Mouse (Mus musculus) neural tube, embryonic 12.5 days (tissue): Measurements from ENCODE around the gene Cmbl. TPM values are rescaled to one million over a fixed set of nuclear protein-coding genes. Genes with fewer than 3 reads are reported as not detected.

Source experiments
- ATAC-seq: fragments of 200-750 bp; cut with Nextera tagmentation; 2 replicates; pipeline ENCODE4 v1.8.0; 2017; ENCODE audit warnings: low read depth, mild to moderate bottlenecking, moderate TSS enrichment, moderate library complexity; ENCODE audit not compliant: low FRiP score
- H3K27ac ChIP-seq: fragments of 300-500 bp; sonication (generic); 2 replicates; pipeline ENCODE4 v1.5.1; 2016
- H3K27me3 ChIP-seq: fragments of 300-500 bp; sonication (generic); replicated peaks from 2 replicates; pipeline ENCODE4 v1.6.1; 2016; ENCODE audit warnings: mild to moderate bottlenecking
- H3K36me3 ChIP-seq: fragments of 300-500 bp; sonication (generic); 2 replicates; pipeline ENCODE4 v1.6.1; 2016; ENCODE audit warnings: mild to moderate bottlenecking
- H3K4me1 ChIP-seq: fragments of 300-500 bp; sonication (generic); 2 replicates; pipeline ENCODE4 v1.6.1; 2016
- H3K4me2 ChIP-seq: fragments of 300-500 bp; sonication (generic); replicated peaks from 2 replicates; pipeline ENCODE4 v1.6.1; 2016; ENCODE audit warnings: mild to moderate bottlenecking
- H3K4me3 ChIP-seq: fragments of 300-500 bp; sonication (generic); 2 replicates; pipeline ENCODE4 v1.5.1; 2016
- H3K9ac ChIP-seq: fragments of 300-500 bp; sonication (generic); 2 replicates; pipeline ENCODE4 v1.6.1; 2016; ENCODE audit warnings: mild to moderate bottlenecking
- H3K9me3 ChIP-seq: fragments of 300-500 bp; sonication (generic); 2 replicates; pipeline ENCODE4 v1.6.1; 2016; ENCODE audit warnings: mild to moderate bottlenecking
- WGBS: fragments of 180-500 bp; shearing (Covaris S2); methylation state at CpG from one replicate; pipeline ENCODE4 v1.1.7; 2016; 5-methylcytosine and 5-hydroxymethylcytosine counted together
- polyA plus RNA-seq: library from polyadenylated mRNA; unstranded; fragments of >200 nt; fragmentation: Nextera tagmentation; extraction: Ambion mirVana; gene quantifications from 2 replicates; pipeline ENCODE4 v1.2.1, GENCODE M21; 2016

The Cmbl gene
- 2.1 and 3.0 TPM in 2 replicates for polyA plus RNA-seq

DNA sequence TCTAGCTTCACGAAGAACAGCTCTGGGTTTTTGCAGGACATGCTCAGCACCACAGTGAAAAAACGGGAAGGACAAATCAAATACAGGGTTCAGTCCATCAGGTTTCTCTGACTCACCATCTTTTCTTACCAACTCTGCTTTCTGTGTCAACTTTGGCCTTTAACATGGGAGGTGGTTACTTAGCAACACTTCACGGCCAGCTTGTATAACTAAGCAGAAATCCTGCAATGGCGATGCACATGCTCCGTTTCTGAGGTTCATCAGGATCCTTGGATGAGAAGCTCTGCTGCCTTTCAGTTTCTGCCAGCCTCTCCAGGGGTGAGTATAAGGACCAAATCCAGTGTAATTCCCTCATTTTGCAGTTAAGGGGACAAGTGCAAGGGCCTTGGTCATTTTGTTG, at the start of gene Cmbl:
TSS of gene Cmbl (plus strand) at position 206 of the 400 bp plus-strand sequence.
- H3K4me1 ChIP-seq, result peaks cover 4% of the 10 kb centered on the region
- WGBS, result 76% methylated on average over 5 of the region's 5 CpGs

GRCm38 (mm10) chr15:31517186-31517585, 48.0 kb upstream of the Cmbl start:
- Histone ChIP-seq H3K4me1 (no peaks in the 10 kb centered on the region), H3K4me3 (no peak overlapping the region), H3K9ac (no peak overlapping the region), H3K27ac (no peak overlapping the region), H3K9me3 (no peaks in the 10 kb centered on the region), H3K4me2 (no peak overlapping the region), H3K36me3 (no peaks in the 10 kb centered on the region), H3K27me3 (no peaks in the 10 kb centered on the region)
- WGBS, result 90% methylated on average over 1 of the region's 1 CpGs
- no peak for ATAC-seq

More for the DNA sequence above, at the start of gene Cmbl:
- Histone ChIP-seq H3K27me3 (no peaks in the 10 kb centered on the region), H3K4me2 (no peak within 1 kb of the TSS), H3K9ac (no peak within 1 kb of the TSS), H3K9me3 (0 out of 2 replicates have a peak, but pooled peaks cover 3% of the 10 kb centered on the region), H3K36me3 (no peaks in the 10 kb centered on the region), H3K27ac (no peak within 1 kb of the TSS), H3K4me3 (no peak within 1 kb of the TSS)
- ATAC-seq, result no peak

DNA sequence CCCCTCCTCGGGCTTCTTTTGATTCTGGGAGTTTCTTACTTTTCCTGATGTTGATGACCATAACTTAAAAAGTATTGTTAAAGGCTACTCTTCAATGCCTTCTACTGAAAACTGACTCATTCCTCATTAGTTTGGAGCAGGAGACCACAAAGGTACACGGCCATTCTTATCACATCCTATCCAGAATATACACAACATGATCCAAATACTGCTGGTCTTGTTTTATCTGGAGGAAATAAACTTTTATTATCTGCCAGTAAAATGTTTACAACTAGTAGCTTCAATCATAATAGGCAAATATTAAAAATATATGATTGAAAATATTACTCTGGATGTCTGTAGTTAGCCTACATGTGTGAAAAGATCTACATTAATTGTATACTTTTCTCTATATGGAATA, 46.8 kb upstream of the Cmbl start:
- WGBS, result 92% methylated on average over 2 of the region's 2 CpGs
- Histone ChIP-seq H3K9ac (no peak overlapping the region), H3K36me3 (no peaks in the 10 kb centered on the region), H3K27ac (no peak overlapping the region), H3K9me3 (no peaks in the 10 kb centered on the region), H3K4me1 (no peaks in the 10 kb centered on the region), H3K27me3 (no peaks in the 10 kb centered on the region), H3K4me2 (no peak overlapping the region), H3K4me3 (no peak overlapping the region)
- no peak for ATAC-seq

- WGBS, result 78% methylated on average over 5 of the region's 5 CpGs
- no peak overlapping the region for H3K4me3 ChIP-seq
- H3K27ac ChIP-seq, result no peak overlapping the region
- no peak overlapping the region for H3K4me2 ChIP-seq
- H3K9me3 ChIP-seq, result no peaks in the 10 kb centered on the region
- no peak for ATAC-seq
- no peaks in the 10 kb centered on the region for H3K4me1 ChIP-seq
- H3K9ac ChIP-seq, result no peak overlapping the region
- H3K27me3 ChIP-seq, result no peaks in the 10 kb centered on the region
- H3K36me3 ChIP-seq, result no peaks in the 10 kb centered on the region
Observed at GRCm38 (mm10) chr15:31519000-31519399, 46.2 kb upstream of the Cmbl start.

DNA sequence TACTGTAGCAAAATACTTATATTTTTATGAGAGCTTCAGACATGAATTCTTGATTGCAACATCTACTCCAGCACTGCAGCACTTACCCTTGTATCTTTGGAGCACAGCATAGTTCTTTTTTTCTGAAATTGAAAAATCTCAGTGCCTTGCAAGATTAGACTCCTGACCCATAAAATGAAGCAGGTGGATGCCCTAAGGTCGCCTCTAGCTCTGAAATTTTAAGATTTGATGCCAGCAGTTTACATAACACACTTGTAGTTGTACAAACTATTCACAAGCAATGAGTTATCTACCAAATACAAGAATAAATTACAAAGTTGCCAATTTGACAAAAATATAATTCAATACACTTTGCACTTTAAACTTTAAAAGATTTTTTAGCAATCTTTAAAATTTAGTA, 38.7 kb upstream of the Cmbl start:
- WGBS, result 82% methylated on average over 1 of the region's 1 CpGs
- no peak overlapping the region for H3K27ac ChIP-seq
- peaks cover 10% of the 10 kb centered on the region for H3K4me1 ChIP-seq
- H3K36me3 ChIP-seq, result no peaks in the 10 kb centered on the region; the same call in 1 of the 2 replicates
- no peaks in the 10 kb centered on the region for H3K9me3 ChIP-seq
- H3K9ac ChIP-seq, result no peak overlapping the region
- no peak for ATAC-seq
- H3K27me3 ChIP-seq, result no peaks in the 10 kb centered on the region
- no peak overlapping the region for H3K4me2 ChIP-seq
- H3K4me3 ChIP-seq, result no peak overlapping the region

- Histone ChIP-seq H3K4me3 (no peak overlapping the region), H3K36me3 (no peaks in the 10 kb centered on the region; the same call in 1 of the 2 replicates), H3K27me3 (no peaks in the 10 kb centered on the region), H3K9ac (no peak overlapping the region), H3K27ac (no peak overlapping the region), H3K4me2 (no peak overlapping the region; the same call in 1 of the 2 replicates), H3K9me3 (no peaks in the 10 kb centered on the region), H3K4me1 (peaks cover 14% of the 10 kb centered on the region)
- WGBS, result 94% methylated on average over 4 of the region's 4 CpGs
- ATAC-seq, result no peak
Observed at GRCm38 (mm10) chr15:31528477-31528876, 36.7 kb upstream of the Cmbl start.

- Histone ChIP-seq H3K4me2 (peak overlapping the region; percentile 65), H3K36me3 (no peaks in the 10 kb centered on the region; the same call in 1 of the 2 replicates), H3K9me3 (no peaks in the 10 kb centered on the region), H3K4me1 (peaks cover 14% of the 10 kb centered on the region), H3K4me3 (peak overlapping the region; percentile 92), H3K27ac (no peak overlapping the region), H3K27me3 (no peaks in the 10 kb centered on the region), H3K9ac (peak overlapping the region; percentile 94)
- 47% methylated on average over 6 of the region's 6 CpGs for WGBS
- ATAC-seq, result no peak
Observed at GRCm38 (mm10) chr15:31529103-31529502, 36.1 kb upstream of the Cmbl start.

- no peaks in the 10 kb centered on the region for H3K27me3 ChIP-seq
- H3K9me3 ChIP-seq, result no peaks in the 10 kb centered on the region
- peak overlapping the region; percentile 94 for H3K9ac ChIP-seq
- peak; percentile 61 for ATAC-seq
- H3K4me1 ChIP-seq, result peaks cover 17% of the 10 kb centered on the region
- peak overlapping the region; percentile 92 for H3K4me3 ChIP-seq
- under 1% methylated on average over 56 of the region's 56 CpGs for WGBS
- H3K36me3 ChIP-seq, result no peaks in the 10 kb centered on the region; the same call in 1 of the 2 replicates
- peak overlapping the region; percentile 65 for H3K4me2 ChIP-seq
- H3K27ac ChIP-seq, result peak overlapping the region; percentile 99
Observed at GRCm38 (mm10) chr15:31529811-31530658, 35.2 kb upstream of the Cmbl start.

DNA sequence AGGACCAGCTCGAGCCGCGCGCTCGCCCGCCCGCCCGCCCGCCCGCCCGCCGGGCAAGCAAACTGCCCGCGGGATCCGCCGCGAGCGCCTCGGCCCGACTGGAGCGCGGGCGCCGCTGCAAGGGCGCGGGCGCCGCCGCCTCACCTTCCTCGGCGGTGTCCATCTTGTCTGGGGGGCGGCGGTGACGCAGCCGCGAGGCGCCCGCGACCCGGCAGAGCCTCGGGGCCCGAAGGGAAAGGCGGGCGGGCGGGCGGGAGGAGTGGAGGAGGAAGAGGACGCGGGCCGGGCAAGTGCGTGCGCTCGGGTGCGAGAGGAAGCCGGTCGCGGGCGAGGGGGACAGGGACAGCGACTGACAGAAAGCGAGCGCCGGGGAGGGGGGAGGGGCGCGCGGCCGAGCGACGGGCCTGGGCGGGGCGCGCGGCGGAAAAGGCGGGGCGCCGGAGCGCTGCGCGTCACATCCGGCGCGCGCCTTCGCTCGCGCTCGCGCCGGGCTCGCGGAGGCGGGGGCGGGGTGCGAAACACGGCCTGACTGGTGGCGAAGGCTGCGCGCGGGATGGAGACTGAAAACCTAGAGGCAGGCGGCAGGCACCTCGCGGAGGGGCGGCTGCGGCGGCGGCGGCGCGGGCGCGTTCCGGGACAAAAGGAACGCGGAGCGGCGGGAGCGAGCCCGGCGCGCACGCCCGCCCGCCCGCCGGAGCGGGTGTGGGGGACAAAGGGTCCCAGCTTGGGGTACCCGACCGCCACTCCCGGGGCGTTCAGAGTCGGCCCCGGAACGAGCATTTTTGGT, 34.3 kb upstream of the Cmbl start, which contains the start of gene March6:
TSS of gene March6 (minus strand) at position 395 of the 787 bp plus-strand sequence.
- under 1% methylated on average over 130 of the region's 132 CpGs for WGBS
- no peaks in the 10 kb centered on the region for H3K27me3 ChIP-seq
- H3K4me1 ChIP-seq, result peaks cover 25% of the 10 kb centered on the region
- H3K9ac ChIP-seq, result peak within 1 kb of the TSS; percentile 94
- peak; percentile 90 for ATAC-seq
- no peaks in the 10 kb centered on the region; the same call in 1 of the 2 replicates for H3K36me3 ChIP-seq
- peak within 1 kb of the TSS; percentile 99 for H3K27ac ChIP-seq
- H3K4me3 ChIP-seq, result peak within 1 kb of the TSS; percentile 92
- H3K9me3 ChIP-seq, result no peaks in the 10 kb centered on the region
- H3K4me2 ChIP-seq, result peak within 1 kb of the TSS; percentile 65

- peak overlapping the region; percentile 94 for H3K9ac ChIP-seq
- H3K27ac ChIP-seq, result peak overlapping the region; percentile 99
- no peaks in the 10 kb centered on the region for H3K9me3 ChIP-seq
- no peaks in the 10 kb centered on the region for H3K27me3 ChIP-seq
- H3K4me2 ChIP-seq, result peak overlapping the region; percentile 65
- H3K36me3 ChIP-seq, result no peaks in the 10 kb centered on the region; the same call in 1 of the 2 replicates
- ATAC-seq, result no peak
- 21% methylated on average over 16 of the region's 16 CpGs for WGBS
- H3K4me1 ChIP-seq, result peaks cover 34% of the 10 kb centered on the region
- peak overlapping the region; percentile 92 for H3K4me3 ChIP-seq
Observed at GRCm38 (mm10) chr15:31531446-31532330, 33.5 kb upstream of the Cmbl start.

GRCm38 (mm10) chr15:31532331-31533021, 32.7 kb upstream of the Cmbl start:
- no peak overlapping the region for H3K27ac ChIP-seq
- no peaks in the 10 kb centered on the region for H3K9me3 ChIP-seq
- ATAC-seq, result no peak

More at GRCm38 (mm10) chr15:31532331-31533021, 32.7 kb upstream of the Cmbl start:
- no peaks in the 10 kb centered on the region for H3K27me3 ChIP-seq
- no peaks in the 10 kb centered on the region; the same call in 1 of the 2 replicates for H3K36me3 ChIP-seq
- no peak overlapping the region for H3K4me3 ChIP-seq
- WGBS, result 94% methylated on average over 2 of the region's 2 CpGs
- H3K9ac ChIP-seq, result no peak overlapping the region
- H3K4me1 ChIP-seq, result peaks cover 35% of the 10 kb centered on the region
- H3K4me2 ChIP-seq, result peak overlapping the region; percentile 65; the same call in 1 of the 2 replicates
